Mouse (Mus musculus) layer of hippocampus, postnatal 10 days (tissue): Measurements from ENCODE around the gene Zfp619. TPM values are rescaled to one million over a fixed set of nuclear protein-coding genes. Genes with fewer than 3 reads are reported as not detected.
"Not testable (repeated sequence)": the region's sequence is repeated elsewhere in the genome, so short reads cannot be mapped to it uniquely, and the experiment has no call there.

Source experiments
- DNase-seq, 2 experiments: peaks; one replicate each; pipeline ENCODE4 v3.0.0; 2021; ENCODE audit warnings: low spot score in 2 of 2
- long read RNA-seq: library from polyadenylated mRNA; stranded (forward); transcript quantifications from one replicate; pipeline ENCODE4 v2.0.0, GENCODE M21; 2023
- total RNA-seq, 2 experiments: library from RNA; stranded (reverse); gene quantifications; 2 replicates each; pipeline ENCODE4 v1.2.3; 2021

Zfp619 gene
- total RNA-seq: 1 to 10 TPM; 3.7 to 4.2 TPM
- long read RNA-seq: 0 reads

DNA sequence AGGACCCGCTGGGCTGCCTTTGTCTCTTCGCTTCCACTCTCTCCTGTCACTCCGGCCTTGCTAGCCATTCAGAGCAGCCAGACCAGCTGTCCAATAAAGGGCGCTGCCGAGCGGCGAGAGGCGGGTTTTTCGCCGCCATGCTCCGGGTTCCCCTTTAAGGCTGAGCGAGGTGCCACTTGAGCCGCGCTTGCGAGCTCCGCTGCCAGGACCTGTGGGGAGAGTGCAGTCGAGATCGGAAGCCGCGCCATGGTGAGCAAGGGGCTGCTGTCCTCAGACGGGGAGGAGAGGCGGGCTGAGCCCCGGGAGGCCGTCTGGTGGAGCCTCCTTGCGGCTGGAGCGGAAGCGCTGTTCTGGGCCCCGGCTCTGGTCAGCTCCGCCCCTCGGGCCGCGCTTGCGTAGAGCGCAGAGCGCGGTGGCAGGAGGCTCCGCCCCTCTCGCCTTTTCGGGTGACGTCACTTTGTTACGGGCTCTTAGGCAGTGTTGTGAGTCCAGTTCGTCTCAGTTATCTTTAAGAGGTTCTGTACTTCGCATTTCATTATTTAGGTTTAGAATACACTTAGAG lies at the start of gene Zfp619:
Gene Zfp619, plus strand, starts transcription at position 151 of the 562 bp plus-strand sequence.
- peak; percentile 94 to 96 for DNase-seq

- no peak for DNase-seq
These were observed 38.6 kb upstream of the Zfp619 start for GRCm38 (mm10) chr7:39479013-39479412.

DNA sequence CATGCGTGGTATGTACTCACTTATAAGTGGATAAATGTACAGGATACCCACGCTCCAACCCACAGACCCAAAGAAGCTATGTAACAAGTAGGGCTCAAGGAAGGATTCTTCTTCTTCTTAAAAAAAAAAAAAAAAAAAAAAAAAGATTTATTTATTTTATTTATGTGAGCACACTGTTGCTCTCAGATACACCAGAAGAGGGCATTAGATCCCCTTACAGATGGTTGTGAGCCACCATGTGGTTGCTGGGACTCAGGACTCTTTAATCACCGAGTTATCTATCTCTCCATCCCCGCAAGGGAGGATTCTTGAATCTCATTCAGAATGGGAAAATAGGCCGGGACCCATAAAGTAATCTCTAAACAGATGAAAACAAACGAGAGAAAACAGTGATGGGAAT lies 33.2 kb upstream of the Zfp619 start:
- no peak for DNase-seq

DNA sequence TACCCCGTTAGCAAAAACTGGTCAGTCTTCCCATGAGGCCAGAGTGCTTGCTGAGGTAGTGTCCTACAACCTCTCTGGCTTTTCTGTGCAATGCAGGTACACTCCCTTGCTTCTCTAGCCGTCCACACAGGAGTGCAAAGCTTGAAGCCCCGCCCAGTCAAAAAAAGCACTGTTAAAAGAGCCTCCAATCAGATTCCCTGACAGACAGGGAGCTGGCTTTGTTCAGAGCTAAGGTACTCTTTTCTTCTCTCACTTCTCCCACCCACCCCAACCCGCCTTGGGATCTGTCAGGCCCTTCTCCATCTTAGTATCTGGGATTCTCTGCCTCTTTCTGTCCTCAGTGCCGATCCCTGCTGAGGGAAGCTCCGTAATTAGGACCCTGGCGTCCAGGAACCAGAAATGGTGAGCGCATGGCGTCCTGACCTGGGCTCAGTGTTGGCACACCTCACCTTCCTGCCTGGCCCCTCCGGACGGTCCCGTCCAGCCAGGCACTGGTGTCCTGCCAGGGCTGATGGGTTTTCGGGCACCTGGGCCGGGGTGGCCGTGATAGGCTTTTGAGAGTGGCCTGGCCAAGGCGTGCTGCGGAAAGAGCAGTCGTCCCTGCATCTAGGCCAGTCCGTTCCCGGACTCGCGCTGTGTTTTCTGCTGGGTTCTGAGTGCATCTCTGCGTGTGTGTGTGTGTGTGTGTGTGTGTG lies 30.3 kb upstream of the Zfp619 start:
- DNase-seq: peak; percentile 30 to 42

- no peak for DNase-seq
These were observed 29.7 kb upstream of the Zfp619 start for GRCm38 (mm10) chr7:39487854-39488205.

GRCm38 (mm10) chr7:39494646-39495045 lies 22.9 kb upstream of the Zfp619 start:
- DNase-seq: no peak

- DNase-seq: no peak
These were observed 13.5 kb upstream of the Zfp619 start for GRCm38 (mm10) chr7:39504100-39504499.

DNA sequence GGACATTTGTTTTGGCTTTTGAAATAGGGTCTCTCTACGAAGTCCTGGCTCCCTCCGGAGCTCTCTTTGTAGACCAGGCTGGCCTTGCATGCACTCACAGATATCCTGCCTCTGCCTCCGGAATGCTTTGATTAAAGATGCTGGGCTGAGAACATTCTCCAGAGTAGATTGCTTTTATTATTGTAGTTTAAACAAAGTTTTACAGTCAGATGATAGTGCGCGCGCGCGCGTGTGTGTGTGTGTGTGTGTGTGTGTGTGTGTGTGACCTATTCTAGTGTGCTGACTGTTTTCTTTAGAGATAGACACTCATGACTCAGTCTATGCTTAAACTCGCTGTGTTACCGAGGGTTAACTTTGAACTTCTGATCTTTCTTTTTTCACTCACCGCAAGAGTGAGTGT lies 796 bp downstream of the Zfp619 start:
- DNase-seq: peak; percentile 10 to 12

DNA sequence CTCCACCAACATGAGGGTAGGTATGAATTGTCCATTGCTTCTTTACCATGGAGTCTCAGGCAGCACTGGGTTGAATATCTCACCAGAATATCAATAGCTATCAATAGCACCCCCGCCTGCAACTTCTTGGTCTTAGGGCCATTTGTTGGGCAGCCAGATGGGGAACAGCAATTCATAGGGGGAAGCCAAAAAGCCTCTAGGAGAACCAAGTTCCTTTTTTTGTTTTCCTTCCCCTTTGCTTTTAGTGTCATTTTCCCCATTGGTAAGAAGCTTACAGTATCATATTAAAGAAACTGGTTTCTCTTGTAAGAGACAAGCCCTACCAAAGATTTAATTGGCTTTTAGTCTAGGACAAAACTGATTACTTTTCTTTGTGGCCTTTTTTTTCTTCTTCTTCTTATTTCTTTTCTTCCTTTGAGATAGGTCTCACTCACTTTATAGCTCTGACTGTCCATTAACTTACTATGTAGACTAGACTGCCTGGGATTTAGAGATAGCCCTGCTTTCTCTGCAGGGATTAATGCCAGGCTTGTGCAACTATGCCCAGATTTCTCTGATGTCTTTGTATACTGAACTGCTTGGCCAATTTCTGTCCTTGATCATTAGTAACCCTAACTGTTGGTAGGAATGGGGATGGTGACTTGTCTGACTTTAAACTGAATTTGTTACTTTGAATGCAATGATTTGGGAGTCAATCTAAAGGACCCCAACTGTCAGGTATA lies 6.3 kb downstream of the Zfp619 start:
- no peak for DNase-seq

GRCm38 (mm10) chr7:39543151-39543550 lies 25.6 kb downstream of the Zfp619 start:
- no peak for DNase-seq

DNA sequence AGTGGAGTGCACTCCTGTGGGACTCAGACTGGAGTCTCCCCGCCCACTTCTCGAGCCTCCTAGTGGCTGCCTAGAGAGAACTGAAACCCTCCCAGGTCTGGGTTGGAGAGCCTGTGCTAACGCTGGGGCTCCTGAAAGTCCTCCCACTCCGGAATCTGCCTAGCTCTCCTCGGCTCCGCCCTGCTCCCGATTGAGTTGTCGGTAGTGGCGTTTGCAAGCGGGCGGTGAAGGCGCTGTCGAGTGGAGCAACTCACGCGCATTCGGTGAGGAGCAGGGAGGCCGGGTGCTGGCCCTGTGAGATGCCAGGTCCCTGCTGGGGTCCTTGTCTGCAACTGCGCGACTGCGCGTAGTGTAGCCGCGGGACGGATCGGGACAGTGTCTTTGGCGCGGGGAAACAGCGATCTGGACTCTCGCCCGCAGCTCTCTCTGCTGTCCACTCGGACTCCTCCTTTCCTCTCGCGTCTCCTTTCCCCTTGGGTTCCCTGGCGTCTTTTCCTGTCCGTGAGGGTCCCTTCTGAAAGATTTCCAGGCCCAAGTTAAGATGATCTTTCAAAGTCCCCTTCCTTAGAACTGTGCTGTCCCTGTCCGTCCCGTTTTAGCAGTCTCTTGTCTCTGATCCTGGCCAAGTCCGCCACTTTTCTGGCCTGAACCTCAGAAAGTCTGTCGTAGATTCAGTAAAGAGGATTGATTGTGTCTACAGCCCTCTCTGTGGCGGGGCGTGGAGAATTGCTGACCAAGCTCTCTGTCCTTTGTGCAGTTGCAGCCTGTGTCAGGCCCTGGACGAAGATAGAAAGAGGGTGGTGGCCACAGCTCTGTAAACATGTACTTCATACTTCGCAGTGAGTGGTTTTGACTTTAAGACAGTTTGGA lies 26.9 kb downstream of the Zfp619 start:
- peak; percentile 60 to 67 for DNase-seq

DNA sequence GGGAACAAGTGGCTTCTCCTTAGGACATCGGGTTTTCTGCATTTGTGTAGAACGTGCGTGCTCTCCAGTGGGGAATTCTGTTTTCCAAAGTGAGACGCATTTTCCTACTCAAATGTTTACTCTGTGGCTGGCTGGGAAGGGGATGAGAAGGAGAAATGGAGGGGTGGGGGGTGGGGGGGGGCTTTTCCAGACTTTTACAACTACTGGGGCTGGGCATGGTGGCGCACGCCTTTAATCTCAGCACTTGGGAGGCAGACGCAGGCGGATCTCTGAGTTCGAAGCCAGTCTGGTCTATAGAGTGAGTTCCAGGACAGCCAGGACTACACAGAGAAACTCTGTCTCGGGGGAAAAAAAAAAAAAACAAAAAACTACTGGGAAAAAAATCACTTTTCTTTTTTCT lies 27.6 kb downstream of the Zfp619 start:
- no peak for DNase-seq

DNA sequence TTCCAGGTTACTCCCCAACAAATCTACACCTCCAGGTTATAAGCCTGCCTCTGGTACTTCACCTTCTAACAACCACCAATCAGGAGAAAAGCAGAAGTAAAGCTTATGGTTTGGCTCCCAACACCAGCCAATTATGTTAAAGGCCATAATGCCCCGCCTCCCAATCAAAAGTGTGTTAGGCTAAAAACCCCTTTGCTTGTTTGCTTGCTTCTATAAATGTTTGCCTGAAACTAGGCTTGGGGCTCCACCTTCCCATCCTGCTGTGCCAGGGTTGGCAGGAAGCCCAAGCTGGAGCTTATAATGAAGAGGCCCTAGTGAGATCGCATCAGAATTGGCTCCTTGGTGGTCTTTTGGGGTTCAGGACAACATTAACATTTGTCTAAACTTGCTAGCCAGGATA lies 31.8 kb downstream of the Zfp619 start:
- peak; percentile 9 to 27 for DNase-seq

GRCm38 (mm10) chr7:39551976-39552891 lies 34.7 kb downstream of the Zfp619 start:
- DNase-seq: peak; percentile 95 to 97

DNA sequence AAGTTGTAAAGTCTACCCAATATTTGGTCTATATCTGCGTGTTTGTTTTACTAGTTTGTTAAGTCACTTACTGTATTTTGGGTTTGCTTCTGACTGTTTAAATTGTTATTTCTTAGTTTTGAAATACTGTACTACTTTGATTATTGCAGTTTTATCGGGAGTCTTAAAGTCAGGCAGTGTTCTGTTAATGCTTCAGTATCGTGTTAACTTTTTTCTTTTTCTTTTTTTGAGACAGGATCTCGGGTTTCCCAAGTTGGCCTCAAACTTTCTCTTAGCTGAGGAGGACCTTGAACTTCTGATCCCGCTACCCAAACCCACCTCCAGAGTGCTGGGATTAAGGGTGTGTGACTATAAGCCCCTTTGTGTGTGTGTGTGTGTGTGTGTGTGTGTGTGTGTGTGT lies 35.4 kb downstream of the Zfp619 start:
- DNase-seq: no peak

DNA sequence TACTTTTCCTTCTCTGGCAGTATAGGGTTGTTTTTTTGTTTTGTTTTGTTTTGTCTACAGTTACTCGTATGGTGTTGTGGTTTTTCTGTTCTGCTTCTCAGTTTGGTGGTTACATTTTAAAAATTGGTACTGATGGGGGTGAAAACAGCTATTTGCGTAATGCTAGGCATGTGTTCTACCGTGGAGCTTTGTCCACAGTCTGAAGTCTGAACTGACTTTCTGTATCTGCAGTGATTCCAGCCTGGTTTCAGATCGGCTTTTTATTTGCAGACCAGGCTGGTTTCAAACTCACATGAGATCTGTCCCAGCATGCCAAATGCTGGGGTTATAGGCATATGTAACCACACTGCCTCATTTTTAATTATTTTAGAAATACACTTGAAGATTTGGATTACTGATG lies 36.3 kb downstream of the Zfp619 start:
- DNase-seq: no peak

- no peak for DNase-seq
These were observed 62.5 kb downstream of the Zfp619 start for GRCm38 (mm10) chr7:39580066-39580465.

GRCm38 (mm10) chr7:39580601-39581000 lies 63.0 kb downstream of the Zfp619 start:
- DNase-seq: no peak

- not testable (repeated sequence) for DNase-seq
These were observed 69.3 kb downstream of the Zfp619 start for GRCm38 (mm10) chr7:39586834-39587233.

- DNase-seq: no peak
These were observed 70.5 kb downstream of the Zfp619 start for GRCm38 (mm10) chr7:39588037-39588436.
